Mouse (Mus musculus): ENCODE results near the gene Olfr1279. TPM values are rescaled to one million over a fixed set of nuclear protein-coding genes. Genes with fewer than 3 reads are reported as not detected.
"Not testable (repeated sequence)": the region's sequence is repeated elsewhere in the genome, so short reads cannot be mapped to it uniquely, and the experiment has no call there.

Olfr1279 gene
- polyA plus RNA-seq (2016; fragmentation: Nextera tagmentation; extraction: Ambion mirVana), result not detected in 2 replicates

- H3K27ac ChIP-seq, result no peak within 1 kb of the TSS
- no peaks in the 10 kb centered on the region for H3K36me3 ChIP-seq
- no peaks in the 10 kb centered on the region for H3K27me3 ChIP-seq (ENCODE audit: insufficient read depth, poor library complexity, severe bottlenecking)
- H3K4me1 ChIP-seq (replicated peaks), result no peaks in the 10 kb centered on the region
- no peak within 1 kb of the TSS for H3K4me3 ChIP-seq
- no peaks in the 10 kb centered on the region for H3K9me3 ChIP-seq
- no peak for DNase-seq (ENCODE audit: low spot score)
Measured at GRCm38 (mm10) chr2:111300374-111300773, at the start of gene Olfr1279. TSS of gene Olfr1279 (plus strand) at chr2:111300635.

GRCm38 (mm10) chr2:111254216-111254615 lies 46.2 kb upstream of the Olfr1279 start, which contains the start of gene Olfr1276:
TSS of gene Olfr1276 (plus strand) at chr2:111254516.
- DNase-seq (ENCODE audit: low spot score), result no peak
- Histone ChIP-seq H3K4me3 (no peak within 1 kb of the TSS), H3K27me3 (ENCODE audit: insufficient read depth, poor library complexity, severe bottlenecking) (no peaks in the 10 kb centered on the region), H3K9me3 (no peaks in the 10 kb centered on the region), H3K4me1 (replicated peaks) (no peaks in the 10 kb centered on the region), H3K27ac (no peak within 1 kb of the TSS), H3K36me3 (no peaks in the 10 kb centered on the region)

GRCm38 (mm10) chr2:111274006-111274405 lies 26.4 kb upstream of the Olfr1279 start, which contains the start of gene Olfr1277:
TSS of gene Olfr1277 (minus strand) at chr2:111274106.
- no peak for DNase-seq (ENCODE audit: low spot score)
- H3K36me3 ChIP-seq, result no peaks in the 10 kb centered on the region
- no peak within 1 kb of the TSS for H3K4me3 ChIP-seq
- no peaks in the 10 kb centered on the region for H3K27me3 ChIP-seq (ENCODE audit: insufficient read depth, poor library complexity, severe bottlenecking)
- no peak within 1 kb of the TSS for H3K27ac ChIP-seq
- 85% methylated on average over 2 of the region's 2 CpGs for WGBS
- H3K9me3 ChIP-seq, result no peaks in the 10 kb centered on the region
- no peaks in the 10 kb centered on the region for H3K4me1 ChIP-seq (replicated peaks)

DNA sequence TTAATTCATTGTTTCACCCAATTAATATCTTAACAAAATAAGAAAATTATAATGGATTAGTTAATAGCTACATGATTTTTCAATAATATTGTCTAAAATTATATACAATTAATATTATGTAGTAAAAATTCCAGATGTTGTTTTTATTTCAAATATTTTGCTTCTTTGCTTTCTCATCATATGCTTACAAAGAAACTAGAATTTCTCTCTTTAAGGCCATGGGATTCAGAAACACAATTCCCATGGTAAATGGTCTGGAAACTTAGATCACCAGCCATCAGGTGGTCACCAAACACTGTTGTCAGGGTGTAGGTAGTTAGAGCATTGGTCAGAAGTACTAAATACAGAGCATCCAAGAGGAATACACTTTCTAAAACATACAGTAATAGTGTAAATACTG lies 10.6 kb upstream of the Olfr1279 start, which contains the start of gene Olfr1278:
Gene Olfr1278, plus strand, starts transcription at position 301 of the 400 bp plus-strand sequence.
- no peak within 1 kb of the TSS for H3K4me3 ChIP-seq
- no peaks in the 10 kb centered on the region for H3K4me1 ChIP-seq (replicated peaks)
- H3K27me3 ChIP-seq (ENCODE audit: insufficient read depth, poor library complexity, severe bottlenecking), result no peaks in the 10 kb centered on the region
- H3K36me3 ChIP-seq, result no peaks in the 10 kb centered on the region
- no peak within 1 kb of the TSS for H3K27ac ChIP-seq
- H3K9me3 ChIP-seq, result no peaks in the 10 kb centered on the region
- DNase-seq (ENCODE audit: low spot score), result no peak

- no peaks in the 10 kb centered on the region for H3K4me1 ChIP-seq (replicated peaks)
- no peak for DNase-seq (ENCODE audit: low spot score)
- H3K27me3 ChIP-seq (ENCODE audit: insufficient read depth, poor library complexity, severe bottlenecking), result no peaks in the 10 kb centered on the region
Measured at GRCm38 (mm10) chr2:111298541-111298940, 1.9 kb upstream of the Olfr1279 start.

DNA sequence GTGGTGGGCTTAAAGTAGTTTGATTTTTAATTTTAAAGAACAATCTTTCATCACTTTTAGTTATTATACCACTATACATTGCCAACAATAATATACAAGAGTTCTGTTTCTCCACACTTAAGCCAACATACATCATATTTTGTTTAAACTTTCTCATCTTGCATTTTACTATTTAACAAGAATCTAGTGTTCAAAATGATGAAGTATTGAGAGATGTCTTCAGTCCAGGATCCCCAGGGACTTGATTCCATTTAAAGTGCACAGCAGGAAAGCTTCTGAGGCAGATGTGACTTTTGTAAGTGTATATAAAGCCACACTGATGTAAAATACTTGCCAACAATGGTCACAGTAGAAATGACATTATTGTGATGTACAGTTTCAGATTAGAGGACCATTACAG lies 13.3 kb downstream of the Olfr1279 start, which contains the start of gene Olfr1280:
Gene Olfr1280, plus strand, starts transcription at position 301 of the 400 bp plus-strand sequence.
- Histone ChIP-seq H3K36me3 (no peaks in the 10 kb centered on the region), H3K27ac (no peak within 1 kb of the TSS), H3K9me3 (no peaks in the 10 kb centered on the region), H3K4me1 (replicated peaks) (no peaks in the 10 kb centered on the region), H3K4me3 (no peak within 1 kb of the TSS), H3K27me3 (ENCODE audit: insufficient read depth, poor library complexity, severe bottlenecking) (no peaks in the 10 kb centered on the region)
- DNase-seq (ENCODE audit: low spot score), result no peak

More at GRCm38 (mm10) chr2:111298541-111298940, 1.9 kb upstream of the Olfr1279 start:
- Histone ChIP-seq H3K36me3 (no peaks in the 10 kb centered on the region), H3K9me3 (no peaks in the 10 kb centered on the region), H3K4me3 (no peak overlapping the region), H3K27ac (no peak overlapping the region)

GRCm38 (mm10) chr2:111326220-111326619 lies 25.8 kb downstream of the Olfr1279 start, which contains the start of gene Olfr1281:
TSS of gene Olfr1281 (plus strand) at chr2:111326520.
- no peaks in the 10 kb centered on the region for H3K36me3 ChIP-seq
- H3K27me3 ChIP-seq (ENCODE audit: insufficient read depth, poor library complexity, severe bottlenecking), result no peaks in the 10 kb centered on the region
- WGBS, result 77% methylated on average over 2 of the region's 2 CpGs
- DNase-seq (ENCODE audit: low spot score), result no peak
- no peaks in the 10 kb centered on the region for H3K4me1 ChIP-seq (replicated peaks)
- no peak within 1 kb of the TSS for H3K27ac ChIP-seq
- no peaks in the 10 kb centered on the region for H3K9me3 ChIP-seq
- no peak within 1 kb of the TSS for H3K4me3 ChIP-seq

DNA sequence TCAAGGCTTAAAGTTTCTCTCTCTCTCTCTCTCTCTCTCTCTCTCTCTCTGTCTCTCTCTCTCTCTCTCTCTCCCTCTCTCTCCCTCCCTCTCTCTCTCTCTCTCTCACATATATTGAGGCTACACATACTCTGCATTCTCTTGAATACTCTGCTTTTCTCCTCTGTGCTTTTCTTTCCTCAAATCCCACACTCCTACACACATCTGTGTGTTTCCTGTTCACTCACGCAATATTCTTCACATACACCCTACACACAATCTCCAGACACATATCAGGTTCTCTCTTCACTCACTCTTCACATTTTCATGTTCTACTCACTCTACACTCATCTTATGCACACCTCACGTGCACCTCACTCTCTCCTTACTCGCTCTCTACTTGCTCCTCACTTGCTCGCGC lies 33.3 kb downstream of the Olfr1279 start:
- H3K36me3 ChIP-seq; H3K9me3 ChIP-seq; H3K4me3 ChIP-seq; DNase-seq (ENCODE audit: low spot score); H3K27ac ChIP-seq; H3K4me1 ChIP-seq (replicated peaks); H3K27me3 ChIP-seq (ENCODE audit: insufficient read depth, poor library complexity, severe bottlenecking): not testable (repeated sequence)
- WGBS, result 89% methylated on average over 5 of the region's 5 CpGs

- no peaks in the 10 kb centered on the region for H3K9me3 ChIP-seq
- 75% methylated on average over 2 of the region's 2 CpGs for WGBS
- H3K36me3 ChIP-seq, result no peaks in the 10 kb centered on the region
- no peak within 1 kb of the TSS for H3K27ac ChIP-seq
- DNase-seq (ENCODE audit: low spot score), result no peak
- H3K4me3 ChIP-seq, result no peak within 1 kb of the TSS
- no peaks in the 10 kb centered on the region for H3K4me1 ChIP-seq (replicated peaks)
- H3K27me3 ChIP-seq (ENCODE audit: insufficient read depth, poor library complexity, severe bottlenecking), result no peaks in the 10 kb centered on the region
Measured at GRCm38 (mm10) chr2:111335976-111336375, 35.5 kb downstream of the Olfr1279 start, which contains the start of gene Olfr1282. TSS of gene Olfr1282 (minus strand) at chr2:111336076.

Other genes with a start within 250 kb of the Olfr1279 start
- not detected in 2 replicates for gene Gm13941, start 194.7 kb upstream of the Olfr1279 start, polyA plus RNA-seq (2016; fragmentation: Nextera tagmentation; extraction: Ambion mirVana)
- not detected in 2 replicates for gene Gm15130, start 147.7 kb upstream of the Olfr1279 start, polyA plus RNA-seq (2016; fragmentation: Nextera tagmentation; extraction: Ambion mirVana)
- not detected in 2 replicates for gene 4930430A15Rik, start 71.0 kb upstream of the Olfr1279 start, polyA plus RNA-seq (2016; fragmentation: Nextera tagmentation; extraction: Ambion mirVana)
- gene Olfr1275, start 65.3 kb upstream of the Olfr1279 start, polyA plus RNA-seq (2016; fragmentation: Nextera tagmentation; extraction: Ambion mirVana), result not detected in 2 replicates
- not detected in 2 replicates for gene Olfr1276, start 46.1 kb upstream of the Olfr1279 start, polyA plus RNA-seq (2016; fragmentation: Nextera tagmentation; extraction: Ambion mirVana)
- gene Olfr1277, start 26.5 kb upstream of the Olfr1279 start, polyA plus RNA-seq (2016; fragmentation: Nextera tagmentation; extraction: Ambion mirVana), result not detected in 2 replicates
- gene Olfr1278, start 10.5 kb upstream of the Olfr1279 start, polyA plus RNA-seq (2016; fragmentation: Nextera tagmentation; extraction: Ambion mirVana), result not detected in 2 replicates
- gene Olfr1280, start 13.4 kb downstream of the Olfr1279 start, polyA plus RNA-seq (2016; fragmentation: Nextera tagmentation; extraction: Ambion mirVana), result not detected in 2 replicates
- gene Olfr1281, start 25.9 kb downstream of the Olfr1279 start, polyA plus RNA-seq (2016; fragmentation: Nextera tagmentation; extraction: Ambion mirVana), result not detected in 2 replicates
- gene Olfr1282, start 35.4 kb downstream of the Olfr1279 start, polyA plus RNA-seq (2016; fragmentation: Nextera tagmentation; extraction: Ambion mirVana), result not detected in 2 replicates
- not detected in 2 replicates for gene Olfr1283, start 66.2 kb downstream of the Olfr1279 start, polyA plus RNA-seq (2016; fragmentation: Nextera tagmentation; extraction: Ambion mirVana)
- not detected in 2 replicates for gene Olfr1284, start 74.9 kb downstream of the Olfr1279 start, polyA plus RNA-seq (2016; fragmentation: Nextera tagmentation; extraction: Ambion mirVana)
- not detected in 2 replicates for gene Olfr1286, start 122.5 kb downstream of the Olfr1279 start, polyA plus RNA-seq (2016; fragmentation: Nextera tagmentation; extraction: Ambion mirVana)
- not detected in 2 replicates for gene Olfr1287, start 148.5 kb downstream of the Olfr1279 start, polyA plus RNA-seq (2016; fragmentation: Nextera tagmentation; extraction: Ambion mirVana)
- gene Olfr1288, start 173.5 kb downstream of the Olfr1279 start, polyA plus RNA-seq (2016; fragmentation: Nextera tagmentation; extraction: Ambion mirVana), result not detected in 2 replicates
- gene Olfr1289, start 180.2 kb downstream of the Olfr1279 start, polyA plus RNA-seq (2016; fragmentation: Nextera tagmentation; extraction: Ambion mirVana), result not detected in 2 replicates
- not detected in 2 replicates for gene Olfr1290, start 193.2 kb downstream of the Olfr1279 start, polyA plus RNA-seq (2016; fragmentation: Nextera tagmentation; extraction: Ambion mirVana)
- gene Olfr1291-ps1, start 196.5 kb downstream of the Olfr1279 start, polyA plus RNA-seq (2016; fragmentation: Nextera tagmentation; extraction: Ambion mirVana), result not detected in 2 replicates
- gene Olfr1293-ps, start 224.6 kb downstream of the Olfr1279 start, polyA plus RNA-seq (2016; fragmentation: Nextera tagmentation; extraction: Ambion mirVana), result not detected in 2 replicates
- gene Olfr1294, start 239.7 kb downstream of the Olfr1279 start, polyA plus RNA-seq (2016; fragmentation: Nextera tagmentation; extraction: Ambion mirVana), result not detected in 2 replicates